Mouse (Mus musculus): ENCODE results near the gene Rars2.

DNA sequence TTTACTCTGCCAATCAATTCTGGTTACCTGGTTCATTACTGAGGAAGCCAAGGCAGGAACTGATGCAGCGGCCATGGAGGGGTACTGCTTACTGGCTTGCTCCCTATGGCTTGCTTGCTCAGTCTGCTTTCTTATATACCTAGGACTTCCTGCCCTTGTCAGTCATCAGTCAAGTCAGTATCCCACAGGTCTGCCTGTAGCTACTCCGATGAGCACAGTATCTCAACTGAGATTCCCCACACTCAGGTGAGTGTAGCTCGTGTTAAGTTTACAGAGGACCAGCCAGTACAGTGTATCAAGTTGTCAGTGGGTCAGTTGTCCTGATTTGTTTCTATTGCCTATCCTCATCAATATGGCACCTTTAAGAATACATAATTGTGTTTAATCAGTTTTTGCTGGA, 26.0 kb downstream of the Rars2 start:
- TF ChIP-seq CTCF (IDR thresholded peaks at IDR 0.05; ENCODE audit: insufficient read depth, low read depth, low read length) (no peak), POLR2A (IDR thresholded peaks at IDR 0.05; ENCODE audit: insufficient read depth, low read depth, low read length) (no peak)

Measured in olfactory bulb, adult 2 months (tissue).